Mouse (Mus musculus) left cerebral cortex, postnatal 25 days (tissue): ENCODE data around the gene Rad54l. TPM values are rescaled to one million over a fixed set of nuclear protein-coding genes. Genes with fewer than 3 reads are reported as not detected.
A peak's percentile ranks its signal among the peaks of the same experiment; 100 is the strongest.

Experiments
- DNase-seq, 2 experiments: peaks; one replicate each; pipeline ENCODE4 v3.0.0; 2022; ENCODE audit warnings: low spot score in 2 of 2, mixed read lengths in 1 of 2
- intact Hi-C: fragments of 180-260 bp; cut with DNase I; formaldehyde crosslinking; loops from one replicate; pipeline ENCODE4 v1.15.1; 2025
- total RNA-seq, 2 experiments: library from RNA; stranded (reverse); gene quantifications; 2 replicates each; pipeline ENCODE4 v1.2.3; 2021

Rad54l gene
- total RNA-seq, 2 experiments from 2014 or later = 0.32 to 0.64 TPM

DNA sequence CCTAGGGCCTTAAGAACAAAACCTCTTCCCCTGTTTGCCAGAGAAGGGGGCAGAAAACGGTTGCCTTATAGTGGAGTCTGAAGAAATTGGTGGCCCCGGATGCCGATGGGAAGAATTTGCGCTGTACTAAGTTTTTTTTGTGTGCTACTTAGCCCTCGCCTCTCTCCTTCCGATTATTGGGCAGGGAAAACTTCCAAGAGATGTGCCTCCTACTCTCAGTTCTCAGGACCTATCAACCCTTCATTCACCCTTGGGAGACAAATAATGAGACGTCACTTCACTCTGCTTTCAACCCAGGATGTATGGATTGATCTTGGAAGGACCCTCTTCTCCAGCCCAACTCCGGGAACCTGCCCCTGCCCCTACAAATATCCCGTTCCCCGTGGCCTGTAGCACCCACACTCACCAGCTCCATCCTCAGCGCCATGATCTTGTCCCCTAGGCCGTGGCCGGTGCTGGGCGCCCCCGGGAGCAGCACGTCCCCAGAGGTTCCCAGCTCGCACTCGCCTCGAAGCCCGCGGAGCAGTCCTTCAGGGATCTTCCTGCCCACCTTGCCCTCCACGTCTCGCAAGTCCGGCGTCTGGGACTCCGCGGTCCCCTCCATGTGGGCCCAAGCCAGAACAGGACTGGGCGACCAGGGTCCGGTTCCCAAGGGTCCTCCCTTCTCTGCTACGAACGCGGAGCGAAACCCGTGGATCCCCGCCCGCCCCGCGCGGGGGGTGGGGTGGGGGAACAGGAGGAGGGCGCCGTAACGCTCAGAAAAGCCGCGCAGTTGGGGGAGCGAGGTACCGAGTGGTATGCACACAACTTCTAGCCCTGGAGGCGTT is 20.6 kb upstream of the Rad54l start:
- intact Hi-C loops = no loop called here
- DNase-seq = peak; percentile 70 to 73

DNA sequence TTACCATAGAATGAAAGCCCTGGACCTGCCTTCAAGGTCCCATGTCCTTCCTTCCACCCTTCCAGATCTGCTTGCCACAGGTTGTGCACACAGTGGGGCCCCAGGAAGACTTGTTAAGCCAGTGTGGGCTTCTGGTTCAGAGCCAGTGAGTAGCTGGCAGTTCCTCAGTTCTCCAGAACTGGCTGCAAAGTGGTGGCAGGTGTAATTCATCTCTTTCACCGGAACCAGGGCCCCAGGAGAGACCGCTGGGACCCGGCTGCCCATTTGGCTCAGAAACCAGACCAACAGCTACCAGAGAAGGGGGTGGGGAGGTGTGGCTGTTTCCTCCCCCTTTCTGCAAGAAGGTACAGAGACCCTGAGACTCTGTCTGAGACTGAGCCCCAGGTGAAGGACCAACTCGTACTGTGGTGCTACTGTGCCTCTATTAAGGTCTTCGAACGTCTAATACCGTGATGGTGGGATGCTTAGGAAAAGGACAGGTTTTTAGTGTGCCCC is 19.9 kb upstream of the Rad54l start:
- intact Hi-C loops = no loop called here
- no peak for DNase-seq

DNA sequence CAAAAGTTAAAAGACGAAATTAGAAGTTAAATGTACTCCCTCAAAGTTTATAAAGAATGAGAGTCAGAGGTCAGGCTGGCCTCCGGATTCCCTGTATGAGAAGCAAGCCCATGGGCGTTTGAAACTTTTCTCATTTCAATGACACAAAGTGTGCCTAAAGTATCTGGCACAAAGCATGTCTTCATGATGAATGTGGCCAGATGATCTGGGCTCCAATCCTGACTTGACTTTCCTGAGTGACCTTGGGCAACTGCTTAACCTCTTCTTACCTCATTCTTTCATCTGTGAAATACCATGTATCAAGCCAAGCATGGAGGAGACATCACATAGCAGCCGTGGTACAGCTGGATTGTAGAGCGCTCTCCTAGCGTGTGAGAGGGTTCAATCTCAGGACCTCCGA is 18.8 kb upstream of the Rad54l start:
- DNase-seq = no peak
- intact Hi-C loops = no loop called here

DNA sequence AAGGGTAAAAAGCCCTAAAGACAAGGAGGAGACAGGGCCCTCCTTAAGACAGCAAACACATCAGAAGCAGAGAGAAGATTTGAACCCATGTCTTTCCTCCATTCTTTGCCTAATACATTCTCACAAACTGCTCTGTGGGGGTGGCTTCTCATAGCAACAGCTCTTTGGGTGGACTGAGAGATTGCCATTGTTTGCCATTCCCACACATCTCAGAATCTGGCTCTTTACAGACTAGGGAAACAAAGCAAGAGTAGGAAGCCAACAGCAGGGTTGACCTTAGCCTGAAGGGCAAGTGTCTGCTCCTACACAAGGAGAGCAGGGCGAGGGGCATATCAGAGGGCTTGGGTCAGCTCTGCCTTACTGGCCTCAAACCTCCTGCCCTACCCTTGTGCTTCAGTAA is 18.2 kb upstream of the Rad54l start:
- intact Hi-C loops = no loop called here
- DNase-seq = no peak

DNA sequence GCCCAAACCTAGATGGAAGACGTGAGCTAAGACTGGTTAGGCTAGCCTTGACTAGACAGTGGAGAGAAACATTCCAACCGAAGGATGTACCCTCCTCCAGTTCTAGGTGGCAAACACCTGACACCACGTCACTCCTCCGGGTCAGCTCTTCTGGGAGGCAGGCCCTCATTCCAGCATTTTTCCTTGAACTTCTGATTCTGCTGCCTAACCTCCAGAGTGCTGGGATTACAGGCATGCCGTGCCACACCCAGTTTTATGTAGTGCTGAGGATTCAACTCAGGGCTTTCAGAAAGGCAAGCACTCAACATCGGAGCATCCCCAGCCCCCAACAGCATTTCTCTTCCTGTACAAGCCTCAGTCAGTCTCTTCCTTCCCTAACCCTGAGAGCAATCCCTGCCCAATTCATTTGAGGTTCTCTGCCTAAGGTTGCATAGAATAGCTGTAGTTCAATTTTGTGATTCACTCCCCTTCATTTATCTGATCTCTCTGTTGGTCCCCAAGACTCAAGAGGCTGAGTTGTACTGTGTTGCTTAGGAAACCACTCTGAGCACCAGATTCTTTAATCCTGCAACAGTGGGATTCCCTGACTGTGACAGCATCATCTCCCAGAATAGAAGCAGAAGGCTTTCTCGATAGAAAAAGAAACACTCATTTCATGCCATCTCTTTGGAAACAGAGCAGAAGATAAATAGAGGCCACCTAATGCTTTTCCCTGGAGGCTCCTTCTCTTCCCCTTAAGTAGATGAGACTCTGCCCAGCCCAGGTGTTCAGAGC is 17.5 kb upstream of the Rad54l start:
- DNase-seq = peak; percentile 42 to 82
- intact Hi-C loops = no loop called here

DNA sequence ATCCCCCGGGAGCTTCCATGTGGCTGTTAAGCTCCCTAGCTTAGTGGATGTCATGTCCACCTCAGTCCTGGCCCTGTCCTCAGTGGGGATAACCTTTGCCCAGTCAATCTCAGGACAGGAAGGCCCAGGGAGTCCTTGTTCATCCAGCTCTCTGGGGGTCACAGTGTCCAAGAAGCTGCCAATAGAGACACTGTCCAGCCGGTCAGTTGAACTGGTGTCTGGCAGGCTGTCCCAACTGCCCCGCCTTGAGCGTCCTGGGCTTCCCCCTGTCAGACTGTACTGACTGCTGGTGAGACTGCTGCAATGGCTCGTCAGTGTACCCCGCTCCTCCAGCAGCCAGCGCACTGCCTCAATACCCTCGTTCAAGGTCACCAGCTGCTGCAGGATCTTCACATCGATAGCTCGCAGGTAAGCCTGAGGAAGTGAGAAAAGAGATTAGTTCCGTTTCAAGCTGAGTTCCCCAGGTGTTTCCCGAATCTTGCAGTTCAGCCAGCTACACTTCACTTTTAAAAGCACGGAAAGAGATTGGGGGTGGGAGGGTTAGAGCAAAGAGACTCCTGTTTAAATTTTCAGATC is 14.0 kb upstream of the Rad54l start:
- intact Hi-C loops = no loop called here
- DNase-seq = no peak

DNA sequence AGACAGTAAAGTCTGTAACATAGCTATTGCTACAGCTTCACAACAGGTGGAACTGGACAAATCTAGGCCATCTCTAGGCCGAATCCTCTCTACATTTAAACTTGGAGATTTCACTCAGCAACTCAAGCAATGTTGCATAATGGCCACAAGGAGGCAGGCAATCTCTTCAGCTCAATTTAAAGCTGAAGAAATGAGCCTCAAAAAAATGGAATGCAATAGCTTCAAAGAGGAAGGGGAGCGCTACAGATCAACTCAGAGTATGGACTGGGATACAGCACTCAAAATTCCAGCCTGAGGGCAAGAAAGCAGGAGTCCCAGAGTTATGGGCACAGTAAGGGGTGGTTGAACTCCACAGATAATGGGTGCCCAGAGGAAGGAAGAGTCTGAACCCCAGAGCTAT is 11.5 kb upstream of the Rad54l start:
- intact Hi-C loops = no loop called here
- DNase-seq = peak in 1 of 2 experiments; percentile 42

DNA sequence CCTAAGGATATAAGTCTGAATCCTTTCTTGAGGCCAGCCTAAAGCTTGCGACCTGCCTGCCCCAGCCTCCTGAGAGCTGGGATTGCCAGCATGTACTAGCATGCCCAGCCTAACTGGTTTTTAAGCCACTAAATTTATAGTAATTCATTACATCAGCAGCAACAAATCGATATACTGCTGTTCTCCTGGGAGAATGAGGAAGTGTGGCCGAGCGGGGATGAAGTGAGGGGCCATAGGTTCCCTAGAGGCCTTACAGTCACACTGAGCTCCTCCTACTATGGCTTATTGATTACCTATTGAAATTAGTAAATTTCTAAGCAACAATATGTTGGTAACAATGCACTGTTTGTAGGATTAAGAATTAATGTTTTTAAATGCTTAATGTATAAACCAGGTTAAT is 9.6 kb upstream of the Rad54l start:
- DNase-seq = no peak
- intact Hi-C loops = no loop called here

DNA sequence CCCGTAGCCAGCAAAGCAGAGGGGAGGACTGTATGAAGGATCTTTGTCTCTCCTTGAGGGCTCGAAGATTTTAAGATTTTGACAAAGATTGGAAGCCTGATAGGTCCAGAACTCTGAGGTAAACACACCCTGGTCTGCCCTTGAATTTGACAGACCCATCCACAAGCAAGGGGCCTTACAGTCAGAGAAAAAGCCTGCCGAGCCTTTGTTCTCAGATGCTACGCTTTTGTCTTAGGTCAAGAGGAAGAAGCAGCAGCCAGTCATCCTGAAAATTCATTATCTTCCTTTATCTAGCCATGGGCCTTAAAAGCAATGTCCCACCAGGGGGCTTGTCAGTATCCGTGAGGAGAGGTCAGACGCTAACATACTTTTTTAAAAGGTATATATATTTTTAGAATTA is 4.5 kb upstream of the Rad54l start:
- no peak for DNase-seq
- intact Hi-C loops = no loop called here

DNA sequence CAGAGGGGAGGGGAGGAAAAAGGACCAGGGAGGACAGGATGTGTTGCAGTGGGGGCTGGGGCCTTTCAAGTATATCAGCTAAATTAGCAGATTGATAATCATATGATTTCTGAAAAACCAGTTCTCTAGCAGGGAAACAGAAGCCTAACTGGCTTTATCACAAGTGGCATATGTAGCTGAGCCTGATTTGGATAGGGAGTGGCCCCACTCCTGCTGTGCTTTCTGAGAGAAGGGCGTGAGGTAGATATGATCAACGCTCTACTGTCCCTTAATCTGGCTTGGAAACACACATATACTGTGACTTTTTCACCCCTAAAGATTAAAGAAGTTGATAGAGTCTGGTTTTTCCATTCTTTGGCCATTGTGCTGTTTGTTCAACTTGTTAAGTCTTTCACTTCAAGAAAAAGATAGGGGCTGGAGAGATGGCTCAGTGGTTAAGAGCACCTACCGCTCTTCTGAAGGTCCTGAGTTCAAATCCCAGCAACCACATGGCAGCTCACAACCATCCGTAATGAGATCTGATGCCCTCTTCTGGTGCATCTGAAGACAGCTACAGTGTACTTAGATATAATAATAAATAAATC is 2.4 kb upstream of the Rad54l start:
- intact Hi-C loops = no loop called here
- DNase-seq = no peak

DNA sequence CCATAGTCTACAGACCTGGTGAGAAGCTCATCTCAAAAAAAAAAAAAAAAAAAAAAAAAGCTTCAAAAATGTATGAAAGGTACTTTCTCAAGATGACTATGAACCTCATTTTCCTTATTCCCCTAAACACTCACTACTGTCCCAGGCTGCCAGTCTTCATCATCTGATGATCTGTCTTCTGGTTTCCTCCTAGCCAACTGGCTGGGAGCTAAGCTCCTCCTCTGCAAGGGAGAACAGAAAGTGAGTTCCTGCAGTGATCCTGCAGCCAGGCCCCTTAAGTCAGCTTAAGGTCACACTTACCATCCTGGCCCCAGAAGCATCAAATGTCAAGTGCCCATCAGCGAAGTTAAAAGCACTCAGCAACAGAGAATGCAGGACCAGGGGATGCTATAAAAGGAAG is 728 bp downstream of the Rad54l start:
- intact Hi-C loops = no loop called here
- no peak for DNase-seq

DNA sequence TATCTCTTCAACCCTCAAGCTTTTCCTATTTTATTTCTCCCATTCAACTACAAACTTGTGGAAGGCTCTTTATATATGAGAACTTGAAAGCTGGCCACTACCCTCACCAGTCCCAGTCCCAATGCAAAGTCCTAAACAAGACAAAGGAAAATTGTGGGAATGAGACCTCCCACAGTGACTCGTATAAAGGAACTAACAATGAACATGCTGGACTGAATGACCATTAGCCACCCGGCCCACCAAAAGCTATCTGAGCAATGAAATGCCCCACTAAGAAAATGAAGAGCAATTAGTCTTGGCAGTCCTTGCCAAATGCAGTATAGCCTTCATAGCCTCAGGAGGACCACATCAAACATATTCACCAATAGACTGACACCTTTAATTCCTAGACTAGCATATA is 12.0 kb downstream of the Rad54l start:
- DNase-seq = no peak
- intact Hi-C loops = no loop called here

DNA sequence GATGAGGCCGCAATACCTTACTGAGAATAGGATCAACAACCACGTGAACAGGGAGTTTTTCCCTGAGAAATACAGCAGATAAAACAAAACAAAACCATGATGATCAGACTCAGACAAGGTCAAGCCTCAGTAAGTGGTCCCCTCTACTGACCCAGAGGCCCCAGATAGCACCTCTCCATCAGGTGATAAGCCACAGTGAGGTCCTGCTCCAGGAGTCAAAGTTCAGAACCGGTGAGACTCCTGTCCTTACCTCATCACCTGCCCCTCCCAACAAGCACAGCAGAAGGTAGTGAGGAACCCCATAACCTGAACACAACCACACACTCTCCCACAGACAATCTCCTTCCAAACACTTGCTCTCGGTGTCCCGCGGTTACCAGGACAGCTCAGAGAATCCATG is 12.8 kb downstream of the Rad54l start:
- intact Hi-C loops = no loop called here
- DNase-seq = no peak

DNA sequence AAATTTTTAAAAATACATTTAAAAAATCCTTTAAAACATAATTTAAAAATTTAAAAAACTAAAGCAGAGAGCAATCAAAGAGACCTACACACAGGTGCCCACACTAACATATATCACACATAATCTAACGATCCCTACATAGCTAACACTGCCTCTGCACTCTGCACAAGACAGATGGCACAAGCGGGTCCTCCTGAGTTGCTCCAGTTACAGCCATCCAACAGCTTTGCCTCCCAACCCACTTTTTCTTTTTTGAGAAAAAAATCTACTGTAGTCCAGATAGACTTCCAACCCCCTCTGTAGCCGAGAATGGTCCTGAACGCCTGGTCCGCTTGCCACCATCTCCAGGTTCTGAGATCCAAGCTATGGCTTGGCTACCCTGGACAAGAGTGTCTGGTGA is 18.2 kb downstream of the Rad54l start:
- DNase-seq = peak in 1 of 2 experiments; percentile 72
- intact Hi-C loops = no loop called here

DNA sequence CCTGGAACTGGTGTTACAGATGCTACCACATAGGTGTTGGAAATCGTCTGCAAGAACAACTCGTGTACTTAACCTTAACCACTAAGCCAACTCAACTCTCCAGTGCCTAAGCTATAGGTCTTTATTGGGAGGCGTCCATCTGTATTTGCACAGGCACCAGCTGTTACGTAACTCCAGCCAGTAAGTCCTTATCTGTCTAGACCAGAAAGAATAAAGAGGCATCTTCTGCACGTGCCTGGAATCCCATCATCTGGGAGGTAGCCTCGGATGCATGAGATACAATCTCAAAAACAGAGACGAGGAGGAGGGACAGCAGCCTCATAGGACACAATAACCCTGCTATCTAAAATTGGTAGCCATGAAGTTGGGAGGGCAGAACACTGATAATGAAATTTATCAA is 22.5 kb downstream of the Rad54l start:
- intact Hi-C loops = no loop called here
- DNase-seq = no peak

DNA sequence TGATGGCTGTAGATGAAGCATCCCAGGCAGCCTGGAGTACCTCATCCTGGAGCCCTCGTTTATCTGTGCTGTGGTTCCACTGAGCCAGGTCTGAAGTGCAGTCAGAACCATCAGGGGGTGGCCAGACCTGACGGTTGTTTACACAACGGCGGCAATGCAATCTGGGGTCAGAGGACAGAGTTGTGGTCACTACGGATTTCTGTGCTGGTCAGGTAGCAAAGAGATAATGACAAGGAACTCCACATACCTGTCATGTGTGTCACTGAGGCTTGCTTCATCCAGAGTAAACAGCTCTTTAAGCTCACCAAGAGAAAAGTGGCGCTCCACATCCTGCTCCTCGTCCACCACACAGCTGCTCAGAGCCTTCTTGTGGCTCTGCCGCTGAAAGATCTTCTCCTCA is 26.3 kb downstream of the Rad54l start:
- intact Hi-C loops = no loop called here
- no peak for DNase-seq

DNA sequence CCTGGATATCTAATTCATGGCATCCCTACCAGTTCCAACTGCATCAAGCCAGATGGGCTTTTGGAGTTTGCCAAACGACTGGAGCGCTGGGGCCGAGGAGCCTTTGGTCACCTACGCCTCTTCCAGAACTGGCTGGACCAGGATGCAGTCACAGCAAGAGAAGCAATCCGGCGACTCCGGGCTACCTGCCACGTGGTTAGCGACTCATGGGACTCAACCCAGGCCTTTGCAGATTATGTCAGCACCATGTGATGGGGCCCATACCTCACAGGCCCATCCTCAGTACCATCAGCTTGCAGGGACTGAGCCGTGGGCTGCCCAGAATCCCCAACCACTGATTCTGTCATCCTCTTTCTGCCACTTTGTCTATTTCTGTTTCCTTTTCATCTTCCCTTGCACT is 27.2 kb downstream of the Rad54l start:
- intact Hi-C loops = no loop called here
- no peak for DNase-seq

DNA sequence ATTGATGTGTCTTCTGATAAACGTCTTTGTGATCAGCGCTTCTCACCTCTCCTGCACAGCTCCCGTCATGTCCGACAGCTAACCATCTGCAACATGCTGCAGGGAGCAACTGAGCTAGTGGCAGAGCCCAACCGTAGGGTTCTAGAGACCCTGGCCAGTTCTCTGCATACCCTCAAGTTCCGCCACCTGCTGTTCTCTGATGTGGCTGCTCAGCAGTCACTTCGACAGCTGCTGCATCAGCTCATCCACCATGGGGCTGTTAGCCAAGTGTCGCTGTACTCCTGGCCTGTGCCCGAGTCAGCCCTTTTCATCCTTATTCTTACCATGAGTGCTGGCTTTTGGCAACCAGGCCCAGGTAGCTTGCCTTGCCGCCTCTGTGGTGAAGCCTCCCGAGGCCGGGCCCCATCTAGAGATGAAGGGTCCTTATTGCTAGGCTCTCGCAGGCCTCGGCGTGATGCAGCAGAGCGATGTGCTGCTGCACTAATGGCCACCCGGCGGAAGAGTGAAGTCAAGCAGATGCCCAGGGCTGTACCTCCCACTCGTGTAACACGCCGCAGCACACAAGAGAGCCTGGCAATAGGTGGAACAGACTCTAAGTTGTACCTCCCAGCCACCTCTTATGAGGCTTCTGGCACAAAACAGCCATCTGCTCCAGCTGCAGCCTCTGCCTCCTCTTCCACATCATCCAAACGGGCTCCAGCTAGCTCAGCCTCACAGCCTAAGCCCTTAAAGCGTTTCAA is 34.8 kb downstream of the Rad54l start:
- DNase-seq = peak in 1 of 2 experiments; percentile 29
- intact Hi-C loops = no loop called here

DNA sequence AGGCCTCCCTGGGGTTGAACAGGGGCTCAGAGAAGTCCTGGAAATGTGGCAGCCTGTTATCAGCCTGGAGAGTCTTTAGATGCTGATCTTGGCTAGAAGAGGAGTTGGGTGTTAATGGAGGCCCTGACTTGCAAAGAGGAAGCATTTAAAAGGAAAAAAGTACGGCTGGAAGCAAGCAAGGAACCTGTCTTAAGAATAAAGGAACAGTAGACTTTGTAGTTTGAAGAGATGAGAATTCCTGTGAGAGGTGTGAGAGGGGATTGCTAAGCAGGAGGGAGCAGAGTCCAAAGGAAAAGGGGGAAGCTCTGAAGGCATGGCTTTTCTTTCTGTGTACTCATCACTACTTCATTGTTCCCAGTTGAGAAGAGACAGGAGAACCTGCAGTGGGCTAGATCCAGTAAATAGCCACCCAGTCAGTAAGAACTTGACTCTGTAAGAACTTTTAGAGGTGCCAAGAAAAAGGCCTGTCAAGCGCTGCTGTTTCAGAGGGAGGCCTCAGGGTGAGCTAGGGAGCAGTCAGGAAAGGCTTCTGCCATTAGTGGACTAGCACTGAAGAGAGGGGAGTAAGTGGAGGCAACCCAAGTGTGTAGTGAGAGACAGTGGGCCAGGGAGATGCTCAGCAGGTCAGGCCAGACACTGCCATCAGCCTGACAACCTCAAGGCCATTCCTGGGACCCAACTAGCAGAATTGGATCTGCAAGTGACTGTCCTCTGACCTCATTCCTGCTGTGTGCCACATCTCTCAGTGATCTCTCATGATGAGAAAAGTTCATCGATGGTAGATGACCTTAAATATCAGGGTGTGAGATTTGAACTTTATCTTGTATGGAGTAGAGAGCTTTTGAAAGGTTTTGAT is 46.0 kb downstream of the Rad54l start:
- intact Hi-C loops = no loop called here
- DNase-seq = no peak
